Mouse (Mus musculus): ENCODE data around the gene Fhad1. TPM values are rescaled to one million over a fixed set of nuclear protein-coding genes. Genes with fewer than 3 reads are reported as not detected.

The Fhad1 gene
- polyA plus RNA-seq, 1 experiment: 0.07 TPM

GRCm38 (mm10) chr4:142017686-142018085, 2.8 kb upstream of the Fhad1 start:
- Histone ChIP-seq H3K27me3 (ENCODE audit: control insufficient read depth, insufficient read depth, insufficient read length) (peaks cover 7% of the 10 kb centered on the region), H3ac (ENCODE audit: control insufficient read depth, insufficient read length, low read depth) (no peak overlapping the region), H3K79me2 (ENCODE audit: control insufficient read depth, insufficient read depth) (no peaks in the 10 kb centered on the region), H3K79me3 (ENCODE audit: low read depth) (no peaks in the 10 kb centered on the region), H3K4me3 (ENCODE audit: insufficient read depth, poor library complexity, severe bottlenecking) (no peak overlapping the region), H3K36me3 (ENCODE audit: control insufficient read depth, insufficient read depth) (no peaks in the 10 kb centered on the region)
- TF ChIP-seq FOSL1 (IDR thresholded peaks at IDR 0.05; ENCODE audit: insufficient read depth, low read length, poor library complexity, severe bottlenecking) (no peak), CEBPB (IDR thresholded peaks at IDR 0.05; ENCODE audit: low read depth) (no peak), MYOD1 (IDR thresholded peaks at IDR 0.05; ENCODE audit: control insufficient read depth, insufficient read length, low read depth) (no peak), USF1 (IDR thresholded peaks at IDR 0.05; ENCODE audit: low read depth) (no peak), CTCF (IDR thresholded peaks at IDR 0.05; ENCODE audit: control insufficient read depth, insufficient read depth, insufficient read length) (no peak), MYOG (IDR thresholded peaks at IDR 0.05; ENCODE audit: control insufficient read depth, extremely low read depth, insufficient read length) (no peak), MAX (IDR thresholded peaks at IDR 0.05) (no peak)

GRCm38 (mm10) chr4:142011236-142011635, 3.6 kb downstream of the Fhad1 start:
- Histone ChIP-seq H3K79me2 (ENCODE audit: control insufficient read depth, insufficient read depth) (no peaks in the 10 kb centered on the region), H3ac (ENCODE audit: control insufficient read depth, insufficient read length, low read depth) (no peak overlapping the region), H3K4me3 (ENCODE audit: insufficient read depth, poor library complexity, severe bottlenecking) (no peak overlapping the region), H3K79me3 (ENCODE audit: low read depth) (no peaks in the 10 kb centered on the region), H3K36me3 (ENCODE audit: control insufficient read depth, insufficient read depth) (no peaks in the 10 kb centered on the region), H3K27me3 (ENCODE audit: control insufficient read depth, insufficient read depth, insufficient read length) (peaks cover 11% of the 10 kb centered on the region)
- no peak for TF ChIP-seq CEBPB (IDR thresholded peaks at IDR 0.05; ENCODE audit: low read depth)
- no peak for TF ChIP-seq CTCF (IDR thresholded peaks at IDR 0.05; ENCODE audit: control insufficient read depth, insufficient read depth, insufficient read length)
- TF ChIP-seq MYOG (IDR thresholded peaks at IDR 0.05; ENCODE audit: control insufficient read depth, extremely low read depth, insufficient read length): no peak
- TF ChIP-seq MYOD1 (IDR thresholded peaks at IDR 0.05; ENCODE audit: control insufficient read depth, insufficient read length, low read depth): no peak
- TF ChIP-seq USF1 (IDR thresholded peaks at IDR 0.05; ENCODE audit: low read depth): no peak
- no peak for TF ChIP-seq FOSL1 (IDR thresholded peaks at IDR 0.05; ENCODE audit: insufficient read depth, low read length, poor library complexity, severe bottlenecking)
- no peak for TF ChIP-seq MAX (IDR thresholded peaks at IDR 0.05)

DNA sequence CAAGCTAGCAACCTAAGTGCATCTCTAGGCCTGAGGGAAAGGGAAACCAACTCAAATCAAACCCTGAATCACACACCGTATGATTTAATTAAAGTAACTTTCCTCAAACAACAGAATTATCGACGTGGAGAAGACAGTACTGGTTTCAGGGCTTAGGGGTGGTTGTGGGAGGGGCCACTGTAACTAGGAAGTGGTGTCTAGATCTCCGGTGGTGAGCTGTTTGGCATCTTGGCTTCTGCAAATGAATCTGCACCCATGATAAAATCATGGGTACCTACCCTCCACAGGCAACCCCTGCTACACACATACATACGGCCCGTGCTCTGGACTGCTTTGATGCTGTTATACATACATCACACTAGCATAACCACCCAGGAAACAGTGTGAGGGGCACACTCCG, 4.4 kb downstream of the Fhad1 start:
- Histone ChIP-seq H3ac (ENCODE audit: control insufficient read depth, insufficient read length, low read depth) (no peak overlapping the region), H3K36me3 (ENCODE audit: control insufficient read depth, insufficient read depth) (no peaks in the 10 kb centered on the region), H3K27me3 (ENCODE audit: control insufficient read depth, insufficient read depth, insufficient read length) (peaks cover 11% of the 10 kb centered on the region), H3K4me3 (ENCODE audit: insufficient read depth, poor library complexity, severe bottlenecking) (no peak overlapping the region), H3K79me2 (ENCODE audit: control insufficient read depth, insufficient read depth) (no peaks in the 10 kb centered on the region), H3K79me3 (ENCODE audit: low read depth) (no peaks in the 10 kb centered on the region)
- TF ChIP-seq MYOG (IDR thresholded peaks at IDR 0.05; ENCODE audit: control insufficient read depth, extremely low read depth, insufficient read length): no peak
- no peak for TF ChIP-seq MYOD1 (IDR thresholded peaks at IDR 0.05; ENCODE audit: control insufficient read depth, insufficient read length, low read depth)
- TF ChIP-seq MAX (IDR thresholded peaks at IDR 0.05): no peak
- no peak for TF ChIP-seq USF1 (IDR thresholded peaks at IDR 0.05; ENCODE audit: low read depth)
- no peak for TF ChIP-seq CEBPB (IDR thresholded peaks at IDR 0.05; ENCODE audit: low read depth)
- TF ChIP-seq FOSL1 (IDR thresholded peaks at IDR 0.05; ENCODE audit: insufficient read depth, low read length, poor library complexity, severe bottlenecking): no peak
- TF ChIP-seq CTCF (IDR thresholded peaks at IDR 0.05; ENCODE audit: control insufficient read depth, insufficient read depth, insufficient read length): no peak

DNA sequence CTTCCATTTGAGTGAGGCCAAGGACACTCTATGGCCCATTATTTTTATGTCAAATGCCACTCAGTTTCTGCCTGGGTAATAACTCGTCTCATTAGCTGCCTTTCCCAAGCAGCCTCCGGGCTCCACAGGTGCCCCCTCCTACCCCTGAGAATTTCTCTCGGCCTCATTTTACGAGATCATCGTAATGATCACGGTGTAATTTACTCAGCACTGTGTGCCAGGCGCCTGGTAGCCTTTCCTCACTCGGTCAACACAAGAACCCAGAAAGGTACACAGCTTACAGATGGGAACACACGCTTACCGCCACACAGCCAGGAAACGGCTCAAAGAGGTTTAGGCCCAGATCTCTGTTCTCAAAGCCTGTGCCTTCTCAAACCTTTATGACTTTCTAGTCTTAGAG, 6.7 kb downstream of the Fhad1 start:
- Histone ChIP-seq H3ac (ENCODE audit: control insufficient read depth, insufficient read length, low read depth) (no peak overlapping the region), H3K79me3 (ENCODE audit: low read depth) (no peaks in the 10 kb centered on the region), H3K36me3 (ENCODE audit: control insufficient read depth, insufficient read depth) (no peaks in the 10 kb centered on the region), H3K79me2 (ENCODE audit: control insufficient read depth, insufficient read depth) (no peaks in the 10 kb centered on the region), H3K4me3 (ENCODE audit: insufficient read depth, poor library complexity, severe bottlenecking) (no peak overlapping the region), H3K27me3 (ENCODE audit: control insufficient read depth, insufficient read depth, insufficient read length) (peaks cover 4% of the 10 kb centered on the region)
- TF ChIP-seq USF1 (IDR thresholded peaks at IDR 0.05; ENCODE audit: low read depth): no peak
- no peak for TF ChIP-seq CEBPB (IDR thresholded peaks at IDR 0.05; ENCODE audit: low read depth)
- TF ChIP-seq MYOD1 (IDR thresholded peaks at IDR 0.05; ENCODE audit: control insufficient read depth, insufficient read length, low read depth): no peak
- TF ChIP-seq MYOG (IDR thresholded peaks at IDR 0.05; ENCODE audit: control insufficient read depth, extremely low read depth, insufficient read length): no peak
- TF ChIP-seq FOSL1 (IDR thresholded peaks at IDR 0.05; ENCODE audit: insufficient read depth, low read length, poor library complexity, severe bottlenecking): no peak
- TF ChIP-seq MAX (IDR thresholded peaks at IDR 0.05): no peak
- no peak for TF ChIP-seq CTCF (IDR thresholded peaks at IDR 0.05; ENCODE audit: control insufficient read depth, insufficient read depth, insufficient read length)

DNA sequence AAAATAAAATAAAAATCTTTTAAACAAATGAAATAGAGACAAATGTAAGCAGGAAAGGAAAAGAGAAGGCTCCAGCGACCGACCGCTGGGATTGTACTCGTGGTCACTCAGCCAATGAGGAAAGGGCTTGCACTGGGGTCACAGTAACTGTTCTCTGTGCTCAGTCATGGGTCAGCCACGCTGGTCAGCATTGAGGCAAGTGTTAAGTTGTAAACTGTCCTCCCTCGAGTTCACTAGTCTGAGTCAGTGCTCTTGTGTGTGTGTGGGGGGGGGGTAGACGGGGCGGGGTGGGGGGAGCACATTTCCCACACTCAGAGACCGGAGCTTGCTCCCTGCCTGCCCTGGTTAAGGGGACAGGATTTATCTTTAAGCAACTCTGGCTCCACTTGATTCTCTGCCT, 14.3 kb downstream of the Fhad1 start:
- Histone ChIP-seq H3ac (ENCODE audit: control insufficient read depth, insufficient read length, low read depth) (no peak overlapping the region), H3K4me3 (ENCODE audit: insufficient read depth, poor library complexity, severe bottlenecking) (no peak overlapping the region), H3K79me3 (ENCODE audit: low read depth) (no peaks in the 10 kb centered on the region), H3K79me2 (ENCODE audit: control insufficient read depth, insufficient read depth) (no peaks in the 10 kb centered on the region), H3K36me3 (ENCODE audit: control insufficient read depth, insufficient read depth) (no peaks in the 10 kb centered on the region), H3K27me3 (ENCODE audit: control insufficient read depth, insufficient read depth, insufficient read length) (no peaks in the 10 kb centered on the region)
- TF ChIP-seq CEBPB (IDR thresholded peaks at IDR 0.05; ENCODE audit: low read depth) (no peak), MYOD1 (IDR thresholded peaks at IDR 0.05; ENCODE audit: control insufficient read depth, insufficient read length, low read depth) (no peak), MYOG (IDR thresholded peaks at IDR 0.05; ENCODE audit: control insufficient read depth, extremely low read depth, insufficient read length) (no peak), USF1 (IDR thresholded peaks at IDR 0.05; ENCODE audit: low read depth) (no peak), MAX (IDR thresholded peaks at IDR 0.05) (no peak), CTCF (IDR thresholded peaks at IDR 0.05; ENCODE audit: control insufficient read depth, insufficient read depth, insufficient read length) (no peak), FOSL1 (IDR thresholded peaks at IDR 0.05; ENCODE audit: insufficient read depth, low read length, poor library complexity, severe bottlenecking) (no peak)

All from C2C12 (cell line).